Mouse (Mus musculus) liver, adult 2 months (tissue): ENCODE measurements at regions not wholly inside any gene's neighbourhood (a gene's known extent, or its start where the extent isn't known, plus 50 kb on each side); places are given as distances from the start of the nearest gene placed in this dataset.

Experiments used
- CTCF ChIP-seq: fragments of 200-500 bp; IDR thresholded peaks from 2 replicates; pipeline ENCODE4 v1.5.1; 2011; ENCODE audit warnings: low read depth, low read length, control low read depth
- POLR2A ChIP-seq: fragments of 200-500 bp; IDR thresholded peaks from 2 replicates; pipeline ENCODE4 v1.6.1; 2011; ENCODE audit warnings: low read length, control low read depth; ENCODE audit not compliant: insufficient read depth; ENCODE audit errors: extremely low read depth

GRCm38 (mm10) chr2:108755821-108756220, 524.7 kb upstream of the Kif18a start:
- TF ChIP-seq CTCF (no peak), POLR2A (no peak)
